Mouse (Mus musculus): Measurements from ENCODE around the gene 1700015F17Rik. TPM values are rescaled to one million over a fixed set of nuclear protein-coding genes. Genes with fewer than 3 reads are reported as not detected.

1700015F17Rik gene
- polyA plus RNA-seq (2012; rRNA removed), result 272 and 296 TPM in 2 replicates

DNA sequence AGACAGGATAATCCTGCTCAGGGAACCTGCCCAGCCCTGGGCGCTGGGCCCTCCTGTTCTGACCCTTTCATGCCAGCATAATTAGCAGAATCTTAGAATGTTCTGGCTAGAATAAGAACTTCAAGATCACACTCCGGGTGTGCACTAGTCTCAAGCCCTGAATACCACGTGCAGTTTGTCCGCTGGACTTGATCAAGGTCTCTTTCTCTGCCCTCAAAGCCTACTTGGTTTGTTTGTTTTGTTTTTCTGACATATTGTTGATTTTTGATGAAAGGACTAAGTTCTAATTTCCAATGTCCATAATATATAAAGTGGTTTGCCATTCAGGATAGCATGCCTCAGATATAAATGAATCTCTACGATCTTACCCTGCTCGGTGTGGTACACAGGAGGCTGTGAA, at the start of gene 1700015F17Rik:
TSS of gene 1700015F17Rik (minus strand) at position 101 of the 400 bp plus-strand sequence.
- no peaks in the 10 kb centered on the region for H3K27me3 ChIP-seq (ENCODE audit: control insufficient read depth, insufficient read depth, low read length)
- H3K27ac ChIP-seq (ENCODE audit: control insufficient read depth, insufficient read depth, low read depth, low read length), result peak within 1 kb of the TSS; percentile 36; the same call in 1 of the 2 replicates
- H3K4me1 ChIP-seq (ENCODE audit: control insufficient read depth, insufficient read depth, low read length), result no peaks in the 10 kb centered on the region
- no peak for TF ChIP-seq CTCF (IDR thresholded peaks at IDR 0.05; ENCODE audit: control insufficient read depth, insufficient read depth, insufficient replicate concordance, low read depth, low read length)
- peak; percentile 49; the same call in 1 of the 2 replicates for TF ChIP-seq POLR2A (IDR thresholded peaks at IDR 0.05; ENCODE audit: control insufficient read depth, low read depth, low read length)
- H3K4me3 ChIP-seq (ENCODE audit: control insufficient read depth, low read depth, low read length), result peak within 1 kb of the TSS; percentile 86
- H3K36me3 ChIP-seq (ENCODE audit: control insufficient read depth, insufficient read depth, low read length), result no peaks in the 10 kb centered on the region

DNA sequence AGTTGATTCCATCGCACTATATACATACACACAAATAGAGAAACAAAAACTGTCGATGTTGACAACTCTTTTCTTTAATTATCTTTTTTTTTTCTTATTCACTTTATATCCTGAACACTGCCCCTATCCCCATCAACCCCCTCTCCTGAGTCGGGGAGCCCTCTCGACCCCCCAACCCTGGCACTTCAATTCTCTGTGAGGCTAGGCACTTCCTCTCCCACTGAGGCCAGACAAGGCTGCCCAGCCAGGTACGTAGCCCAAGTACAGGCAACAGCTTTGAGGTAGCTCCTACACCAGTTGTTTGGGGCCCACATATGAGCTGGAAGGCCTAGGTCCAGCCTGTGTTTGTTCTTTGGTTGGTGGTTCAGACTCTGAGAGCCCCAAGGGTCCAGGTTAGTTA, 36.5 kb upstream of the 1700015F17Rik start:
- no peak overlapping the region for H3K4me3 ChIP-seq (ENCODE audit: control insufficient read depth, low read depth, low read length)
- H3K4me1 ChIP-seq (ENCODE audit: control insufficient read depth, insufficient read depth, low read length), result peaks cover 6% of the 10 kb centered on the region
- H3K27me3 ChIP-seq (ENCODE audit: control insufficient read depth, insufficient read depth, low read length), result no peaks in the 10 kb centered on the region
- TF ChIP-seq POLR2A (IDR thresholded peaks at IDR 0.05; ENCODE audit: control insufficient read depth, low read depth, low read length) (no peak), CTCF (IDR thresholded peaks at IDR 0.05; ENCODE audit: control insufficient read depth, insufficient read depth, insufficient replicate concordance, low read depth, low read length) (no peak)
- no peaks in the 10 kb centered on the region for H3K36me3 ChIP-seq (ENCODE audit: control insufficient read depth, insufficient read depth, low read length)
- no peak overlapping the region for H3K27ac ChIP-seq (ENCODE audit: control insufficient read depth, insufficient read depth, low read depth, low read length)

DNA sequence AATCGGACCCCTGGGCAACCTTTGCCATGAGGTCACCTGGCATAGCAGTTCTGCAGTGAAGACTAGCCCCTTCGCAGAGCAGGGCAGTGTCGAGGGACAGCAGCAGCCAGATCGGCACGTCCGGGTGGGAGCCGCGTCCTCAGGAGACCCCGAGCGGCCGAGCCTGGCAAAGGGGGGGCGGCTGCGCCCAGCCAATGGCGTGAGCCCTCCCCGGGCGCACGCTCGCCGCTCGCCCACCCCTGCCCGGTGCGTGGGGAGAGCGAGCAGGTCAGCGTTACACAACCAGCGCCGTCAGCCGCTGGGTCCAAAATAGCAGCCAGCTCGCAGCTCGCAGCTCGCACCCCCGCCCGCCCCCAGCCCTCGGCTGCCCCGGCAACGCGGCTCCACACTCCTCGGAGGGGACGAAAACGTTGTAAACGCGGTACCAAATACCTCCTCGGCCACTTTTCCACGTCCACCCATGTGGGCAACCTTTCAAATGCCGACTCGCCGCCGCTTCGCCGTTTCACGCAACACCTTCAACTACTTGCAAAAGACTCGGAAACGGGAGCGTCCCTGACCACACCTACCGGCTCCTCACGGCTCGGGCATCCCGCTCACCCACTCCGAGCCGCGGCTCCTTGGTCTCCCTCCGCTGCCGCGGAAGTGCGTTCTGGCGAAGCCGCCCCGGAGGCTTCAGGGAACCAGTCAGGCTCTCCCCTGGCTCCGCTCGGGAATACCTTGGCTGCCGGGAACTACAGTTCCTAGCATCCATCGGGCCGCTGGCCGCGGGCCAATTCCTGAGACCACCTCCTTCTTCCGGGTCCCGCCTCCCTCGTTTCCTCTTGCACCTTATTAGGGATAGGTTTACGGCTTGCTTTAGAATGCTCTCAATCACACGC, 35.5 kb upstream of the 1700015F17Rik start, which contains the start of gene Cldn12:
TSS of gene Cldn12 (minus strand) at position 763 of the 881 bp plus-strand sequence.
- Histone ChIP-seq H3K27me3 (ENCODE audit: control insufficient read depth, insufficient read depth, low read length) (no peaks in the 10 kb centered on the region), H3K4me1 (ENCODE audit: control insufficient read depth, insufficient read depth, low read length) (peaks cover 6% of the 10 kb centered on the region), H3K36me3 (ENCODE audit: control insufficient read depth, insufficient read depth, low read length) (no peaks in the 10 kb centered on the region), H3K27ac (ENCODE audit: control insufficient read depth, insufficient read depth, low read depth, low read length) (peak within 1 kb of the TSS; percentile 58), H3K4me3 (ENCODE audit: control insufficient read depth, low read depth, low read length) (peak within 1 kb of the TSS; percentile 84)
- TF ChIP-seq CTCF (IDR thresholded peaks at IDR 0.05; ENCODE audit: control insufficient read depth, insufficient read depth, insufficient replicate concordance, low read depth, low read length) (no peak), POLR2A (IDR thresholded peaks at IDR 0.05; ENCODE audit: control insufficient read depth, low read depth, low read length) (peak; percentile 70)

DNA sequence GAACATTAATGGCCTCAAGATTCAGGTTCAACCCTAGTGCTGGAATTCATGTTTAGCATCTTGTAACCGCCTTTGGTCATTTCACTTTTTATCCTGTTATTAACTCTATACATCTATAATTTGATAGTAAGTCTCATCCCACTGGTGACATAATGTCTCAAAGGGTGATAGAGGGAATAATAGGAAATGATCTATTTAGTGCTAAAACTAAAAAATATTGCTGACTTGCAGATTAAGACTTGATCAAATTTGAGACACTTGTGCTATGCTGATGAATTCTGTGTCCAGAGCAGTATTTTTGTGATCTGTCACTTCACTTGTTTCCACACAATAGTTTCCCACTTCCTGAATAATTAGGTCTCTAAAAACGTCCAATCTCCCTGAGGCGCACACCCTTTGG, 32.5 kb upstream of the 1700015F17Rik start:
- TF ChIP-seq CTCF (IDR thresholded peaks at IDR 0.05; ENCODE audit: control insufficient read depth, insufficient read depth, insufficient replicate concordance, low read depth, low read length) (no peak), POLR2A (IDR thresholded peaks at IDR 0.05; ENCODE audit: control insufficient read depth, low read depth, low read length) (no peak)
- H3K36me3 ChIP-seq (ENCODE audit: control insufficient read depth, insufficient read depth, low read length), result peaks cover 2% of the 10 kb centered on the region; the same call in 1 of the 2 replicates
- no peak overlapping the region for H3K4me3 ChIP-seq (ENCODE audit: control insufficient read depth, low read depth, low read length)
- peaks cover 6% of the 10 kb centered on the region for H3K4me1 ChIP-seq (ENCODE audit: control insufficient read depth, insufficient read depth, low read length)
- H3K27ac ChIP-seq (ENCODE audit: control insufficient read depth, insufficient read depth, low read depth, low read length), result no peak overlapping the region
- no peaks in the 10 kb centered on the region for H3K27me3 ChIP-seq (ENCODE audit: control insufficient read depth, insufficient read depth, low read length)

DNA sequence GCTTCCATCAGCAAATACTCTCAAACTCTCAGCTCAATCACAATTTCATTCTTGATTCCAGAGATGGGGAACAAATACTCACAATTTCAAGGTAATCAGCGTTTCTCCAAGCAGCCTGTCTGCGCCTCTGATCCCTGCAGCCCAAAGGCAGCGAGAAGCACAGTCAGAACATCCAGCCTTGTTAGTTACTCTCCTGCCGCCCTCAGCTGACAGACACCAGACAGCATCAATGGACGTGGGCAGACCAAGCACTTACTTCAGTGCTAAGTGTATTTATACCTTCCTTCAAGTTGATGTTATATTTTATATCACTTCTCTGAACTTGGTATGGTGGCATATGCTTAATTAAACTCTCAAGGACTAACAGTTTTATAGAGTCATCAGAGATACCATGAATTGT, 32.0 kb upstream of the 1700015F17Rik start:
- no peak overlapping the region for H3K4me3 ChIP-seq (ENCODE audit: control insufficient read depth, low read depth, low read length)
- peaks cover 6% of the 10 kb centered on the region for H3K4me1 ChIP-seq (ENCODE audit: control insufficient read depth, insufficient read depth, low read length)
- H3K27ac ChIP-seq (ENCODE audit: control insufficient read depth, insufficient read depth, low read depth, low read length), result no peak overlapping the region

GRCm38 (mm10) chr5:5510304-5510887, 31.5 kb upstream of the 1700015F17Rik start:
- Histone ChIP-seq H3K36me3 (ENCODE audit: control insufficient read depth, insufficient read depth, low read length) (peaks cover 2% of the 10 kb centered on the region; the same call in 1 of the 2 replicates), H3K27ac (ENCODE audit: control insufficient read depth, insufficient read depth, low read depth, low read length) (no peak overlapping the region), H3K27me3 (ENCODE audit: control insufficient read depth, insufficient read depth, low read length) (no peaks in the 10 kb centered on the region), H3K4me1 (ENCODE audit: control insufficient read depth, insufficient read depth, low read length) (peaks cover 3% of the 10 kb centered on the region), H3K4me3 (ENCODE audit: control insufficient read depth, low read depth, low read length) (no peak overlapping the region)
- TF ChIP-seq CTCF (IDR thresholded peaks at IDR 0.05; ENCODE audit: control insufficient read depth, insufficient read depth, insufficient replicate concordance, low read depth, low read length) (no peak), POLR2A (IDR thresholded peaks at IDR 0.05; ENCODE audit: control insufficient read depth, low read depth, low read length) (no peak)

More for the DNA sequence above, 32.0 kb upstream of the 1700015F17Rik start:
- TF ChIP-seq CTCF (IDR thresholded peaks at IDR 0.05; ENCODE audit: control insufficient read depth, insufficient read depth, insufficient replicate concordance, low read depth, low read length) (no peak), POLR2A (IDR thresholded peaks at IDR 0.05; ENCODE audit: control insufficient read depth, low read depth, low read length) (no peak)
- H3K36me3 ChIP-seq (ENCODE audit: control insufficient read depth, insufficient read depth, low read length), result peaks cover 2% of the 10 kb centered on the region; the same call in 1 of the 2 replicates
- no peaks in the 10 kb centered on the region for H3K27me3 ChIP-seq (ENCODE audit: control insufficient read depth, insufficient read depth, low read length)

- H3K27ac ChIP-seq (ENCODE audit: control insufficient read depth, insufficient read depth, low read depth, low read length), result no peak overlapping the region
- no peaks in the 10 kb centered on the region for H3K4me1 ChIP-seq (ENCODE audit: control insufficient read depth, insufficient read depth, low read length)
- H3K36me3 ChIP-seq (ENCODE audit: control insufficient read depth, insufficient read depth, low read length), result peaks cover 2% of the 10 kb centered on the region; the same call in 1 of the 2 replicates
- TF ChIP-seq CTCF (IDR thresholded peaks at IDR 0.05; ENCODE audit: control insufficient read depth, insufficient read depth, insufficient replicate concordance, low read depth, low read length), result no peak
- no peak for TF ChIP-seq POLR2A (IDR thresholded peaks at IDR 0.05; ENCODE audit: control insufficient read depth, low read depth, low read length)
- H3K27me3 ChIP-seq (ENCODE audit: control insufficient read depth, insufficient read depth, low read length), result no peaks in the 10 kb centered on the region
- H3K4me3 ChIP-seq (ENCODE audit: control insufficient read depth, low read depth, low read length), result no peak overlapping the region
Observed at GRCm38 (mm10) chr5:5508231-5508630, 29.3 kb upstream of the 1700015F17Rik start.

Data from testis, adult 2 months (tissue).